Mouse (Mus musculus) brain, embryonic 14.5 days (tissue): ENCODE results near the gene Qrich2. TPM values are rescaled to one million over a fixed set of nuclear protein-coding genes. Genes with fewer than 3 reads are reported as not detected.
A peak's percentile ranks its signal among the peaks of the same experiment; 100 is the strongest.

Experiments
- DNase-seq: peaks from one replicate; pipeline ENCODE4 v3.0.0-alpha.2; 2011; ENCODE audit warnings: low read depth
- CTCF ChIP-seq: fragments of 200-500 bp; IDR thresholded peaks from 2 replicates; pipeline ENCODE4 v1.5.1; 2012; ENCODE audit warnings: inconsistent platforms, mild to moderate bottlenecking, moderate library complexity, borderline replicate concordance; ENCODE audit not compliant: insufficient read depth, insufficient read length; ENCODE audit errors: extremely low read depth
- POLR2A ChIP-seq: fragments of 200-500 bp; IDR thresholded peaks from 2 replicates; pipeline ENCODE4 v1.6.1; 2012; ENCODE audit warnings: mild to moderate bottlenecking, inconsistent platforms, borderline replicate concordance; ENCODE audit not compliant: poor library complexity, insufficient read depth, insufficient read length, severe bottlenecking; ENCODE audit errors: extremely low read depth
- polyA plus RNA-seq: library from polyadenylated mRNA; depleted of rRNA; stranded (reverse); fragments of >200 nt; gene quantifications from 2 replicates; pipeline ENCODE4 v1.2.3, GENCODE M21; 2012

The Qrich2 gene
- polyA plus RNA-seq, 1 experiment, result 0.14 TPM

DNA sequence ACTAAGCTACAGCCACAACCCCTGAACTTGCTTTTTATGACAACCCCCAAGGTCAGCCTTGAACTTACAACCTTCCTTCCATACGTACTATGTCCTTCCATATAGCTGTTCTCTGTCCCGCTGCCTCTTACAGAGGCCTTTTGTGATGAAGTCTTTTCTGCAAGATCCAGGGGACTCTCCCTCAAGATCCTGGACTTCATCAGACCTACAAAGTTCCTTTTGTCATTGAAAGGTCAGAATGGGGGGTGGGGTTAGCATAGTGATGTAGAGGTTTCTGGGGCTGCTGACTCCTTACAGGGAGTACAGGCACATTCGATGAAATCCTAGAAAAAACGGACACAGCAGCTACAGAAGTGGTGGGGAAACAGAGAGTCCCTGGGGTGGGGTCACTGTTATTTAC lies 6.3 kb downstream of the Qrich2 start:
- no peak for TF ChIP-seq POLR2A
- TF ChIP-seq CTCF, result no peak
- no peak for DNase-seq

DNA sequence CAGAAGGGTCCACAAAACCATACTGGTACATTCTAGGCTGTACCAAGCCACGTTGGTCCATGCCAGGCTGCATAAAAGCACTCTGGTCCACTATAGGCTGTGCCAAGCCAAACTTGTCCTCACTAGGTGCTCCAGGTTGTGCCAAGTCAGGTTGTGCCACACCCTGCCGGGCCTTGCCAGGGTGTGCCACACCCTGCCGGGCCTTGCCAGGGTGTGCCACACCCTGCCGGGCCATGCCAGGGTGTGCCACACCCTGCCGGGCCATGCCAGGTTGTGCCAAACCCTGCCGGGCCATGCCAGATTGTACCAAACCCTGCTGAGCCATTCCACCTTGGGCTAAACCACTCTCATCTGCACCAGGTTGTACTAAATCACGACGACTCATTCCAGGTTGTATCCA lies 9.8 kb downstream of the Qrich2 start:
- TF ChIP-seq POLR2A, result no peak
- TF ChIP-seq CTCF, result no peak
- DNase-seq, result no peak

GRCm38 (mm10) chr11:116453889-116454288 lies 12.2 kb downstream of the Qrich2 start:
- TF ChIP-seq CTCF (no peak), POLR2A (no peak)
- no peak for DNase-seq

DNA sequence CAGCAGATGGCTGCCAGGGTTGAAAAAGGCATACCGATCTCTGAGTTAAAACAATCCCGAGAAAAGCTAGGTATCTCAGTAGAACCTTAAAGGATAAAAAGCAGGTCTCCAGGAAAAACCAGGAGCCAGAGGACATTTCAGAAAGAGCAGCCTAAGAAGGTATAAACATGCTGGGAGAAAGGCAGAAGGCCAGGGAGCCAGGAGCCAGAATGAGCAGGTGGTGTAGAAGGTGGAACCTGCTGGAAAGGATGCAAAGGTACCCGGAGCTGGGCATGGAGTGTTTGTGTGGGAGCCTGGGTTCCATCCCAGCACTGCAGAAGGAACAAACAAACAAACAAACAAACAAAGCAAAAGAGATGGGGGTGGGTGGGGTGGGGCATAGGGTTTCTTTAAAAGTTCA lies 16.7 kb downstream of the Qrich2 start:
- TF ChIP-seq CTCF (no peak), POLR2A (no peak)
- no peak for DNase-seq

GRCm38 (mm10) chr11:116447822-116448221 lies 18.2 kb downstream of the Qrich2 start:
- DNase-seq, result no peak
- TF ChIP-seq POLR2A (no peak), CTCF (0 out of 2 replicates have a peak, but pooled peaks have one; percentile 2)

- no peak for DNase-seq
- TF ChIP-seq CTCF (no peak), POLR2A (no peak)
Observed at GRCm38 (mm10) chr11:116446308-116446887, 19.6 kb downstream of the Qrich2 start.

GRCm38 (mm10) chr11:116445596-116446307 lies 20.3 kb downstream of the Qrich2 start:
- peak; percentile 92 for DNase-seq
- TF ChIP-seq POLR2A (no peak), CTCF (peak; percentile 96)

DNA sequence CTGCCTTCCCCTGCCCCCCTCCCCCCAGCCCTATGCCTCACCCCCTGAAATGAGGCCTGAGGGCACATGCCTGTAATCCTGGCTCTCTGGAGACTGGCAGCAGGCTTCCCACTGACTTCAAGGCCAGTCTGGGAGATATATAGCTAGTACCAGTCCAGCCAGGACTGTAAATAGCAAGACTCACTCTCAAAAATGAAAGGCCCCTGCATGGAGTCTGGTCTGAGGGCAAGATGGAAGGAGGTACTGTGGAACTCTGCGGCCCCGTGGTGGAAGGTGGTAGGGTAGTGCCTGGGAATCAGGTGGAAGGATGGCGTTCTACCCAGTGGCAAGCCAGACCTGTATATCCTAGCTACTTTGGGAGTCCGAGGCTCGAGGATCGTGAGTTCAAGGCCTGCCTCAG lies 22.1 kb downstream of the Qrich2 start:
- no peak for TF ChIP-seq CTCF
- no peak for TF ChIP-seq POLR2A
- no peak for DNase-seq

DNA sequence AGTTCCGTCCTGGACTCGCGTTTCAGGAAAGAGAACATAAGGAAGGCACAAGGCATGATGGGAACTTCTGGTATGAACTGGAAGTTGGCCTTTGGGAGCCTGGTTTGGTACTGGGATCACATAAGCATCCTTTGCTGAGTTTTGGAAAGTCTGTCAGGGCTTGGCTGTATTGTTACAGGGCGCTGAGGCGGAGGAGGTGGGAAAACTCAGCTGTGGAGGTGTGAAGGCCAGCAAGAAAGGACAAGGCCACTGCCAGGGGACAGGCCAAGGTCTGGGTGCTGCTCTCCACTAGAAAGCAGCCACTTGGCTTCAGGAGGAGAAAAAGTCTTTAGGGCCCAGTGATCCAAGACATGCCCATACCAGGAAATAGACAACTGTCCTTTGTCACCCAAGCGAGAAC lies 22.7 kb downstream of the Qrich2 start:
- DNase-seq, result no peak
- TF ChIP-seq CTCF, result no peak
- no peak for TF ChIP-seq POLR2A

DNA sequence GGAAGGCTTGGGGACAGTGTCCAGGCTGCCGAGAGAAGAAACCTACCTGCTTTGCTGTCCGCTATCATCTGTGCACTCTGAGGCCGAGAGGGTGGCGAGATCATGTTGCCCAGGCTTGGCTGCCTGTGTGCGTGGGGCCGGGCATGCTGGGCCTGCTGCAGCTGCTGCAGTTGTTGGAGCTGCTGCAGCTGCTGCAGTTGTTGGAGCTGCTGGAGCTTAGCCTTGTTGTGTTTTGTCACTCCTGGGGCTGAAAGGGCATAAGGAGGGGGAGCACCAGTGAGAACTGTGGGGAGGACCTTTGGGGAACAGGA lies 23.2 kb downstream of the Qrich2 start:
- TF ChIP-seq CTCF (no peak), POLR2A (no peak)
- DNase-seq, result no peak

DNA sequence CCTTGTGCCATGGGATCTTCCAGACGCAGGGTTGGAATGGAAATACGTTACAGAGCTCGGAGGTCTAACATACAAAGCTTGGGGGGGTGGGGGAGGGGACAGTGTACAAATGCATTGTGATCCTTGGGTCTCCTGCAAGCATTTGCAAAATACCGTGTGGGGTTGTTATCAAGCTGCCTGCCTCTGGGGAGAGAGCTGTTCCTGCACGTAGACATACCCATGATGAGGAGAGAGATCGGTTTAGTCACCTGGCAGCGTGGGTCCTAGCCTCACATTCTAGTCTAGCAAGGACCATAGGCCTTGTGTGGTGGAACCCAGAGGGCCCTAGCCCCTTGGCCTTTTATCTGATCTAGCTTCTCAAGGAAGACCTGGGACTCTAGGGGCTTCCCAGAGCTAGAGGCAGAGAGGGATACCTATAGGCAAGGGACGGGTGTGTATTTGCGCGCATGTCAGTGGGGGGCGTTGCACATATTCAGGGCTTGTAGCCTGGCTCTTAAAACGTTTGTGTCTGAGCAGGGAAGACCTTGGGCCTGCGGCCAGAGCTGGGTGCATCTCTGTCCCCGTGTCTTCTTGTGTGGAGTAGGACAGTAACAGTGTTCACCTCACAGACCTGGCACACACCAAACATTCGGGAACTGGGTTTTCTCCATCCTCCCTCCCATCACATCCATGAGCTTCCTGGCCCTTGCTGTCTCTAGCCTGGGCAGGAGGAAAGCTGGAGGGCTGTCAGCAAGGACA lies 23.7 kb downstream of the Qrich2 start:
- DNase-seq, result no peak
- TF ChIP-seq POLR2A (no peak), CTCF (no peak)

DNA sequence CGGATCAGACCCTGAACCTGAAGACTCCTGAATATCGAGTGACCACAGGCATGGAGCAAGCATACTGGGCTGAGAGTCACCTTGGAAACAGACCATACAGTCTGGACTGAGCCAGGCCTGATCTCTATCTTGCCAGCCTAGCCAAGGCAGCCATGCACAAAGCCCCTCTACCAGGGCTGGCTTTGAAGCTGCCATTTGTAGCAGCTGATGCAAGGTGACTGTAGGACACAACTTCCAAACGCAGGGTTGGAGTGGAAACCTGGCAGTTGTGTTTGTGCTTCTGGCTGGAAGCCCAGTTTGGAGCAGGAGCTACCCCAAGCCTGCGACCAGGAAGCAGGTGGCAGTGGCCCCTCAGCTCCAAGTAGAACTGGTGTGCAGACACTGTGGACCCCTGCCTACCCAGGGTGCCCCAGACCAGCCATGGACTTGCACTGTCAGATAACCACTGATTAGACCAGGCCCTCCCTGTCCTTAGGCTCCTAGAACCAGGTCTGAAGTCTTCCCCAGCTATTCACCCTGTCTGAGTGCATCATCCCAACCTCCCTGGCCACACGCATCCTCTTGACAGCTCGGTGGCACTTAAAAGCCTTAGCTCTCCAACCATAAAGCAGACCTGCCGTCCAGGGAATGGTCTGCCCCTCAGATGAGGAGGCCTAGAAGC lies 25.5 kb downstream of the Qrich2 start:
- TF ChIP-seq CTCF, result no peak
- TF ChIP-seq POLR2A, result no peak
- DNase-seq, result peak; percentile 49
